Comparison of ENCODE assay signal across 9 mouse cellular contexts in genomic region chr10:84532191-84532889, GRCm38 (mm10). TPM values are rescaled to one million over a fixed set of nuclear protein-coding genes. Genes with fewer than 3 reads are reported as not detected.
A peak's percentile ranks its signal among the peaks of the same experiment; 100 is the strongest.
DNase-seq lines count a peak whose midpoint lies in the region; ATAC-seq and TF ChIP-seq lines count a peak whose summit lies in the region.
"Had no signal": no experiment of that assay in that cellular context is flagged by ENCODE, and none has a peak within 500 bp of the region (broad histone marks: within the 10 kb centered on the region; RNA-seq: fewer than 3 reads in every experiment).

No protein-coding gene starts in this region.

- ATAC-seq in embryonic facial prominence, embryonic 14.5 days (ENCODE audit: low read depth), result no peak
- ATAC-seq in heart, postnatal 0 days (ENCODE audit: insufficient read depth, low read depth), result no peak
- ATAC-seq in midbrain, embryonic 14.5 days (ENCODE audit: low FRiP score, low TSS enrichment), result no peak
- ATAC-seq in erythroid progenitor cell, adult 5-6 weeks (replicated peaks; ENCODE audit: low FRiP score, poor library complexity, severe bottlenecking), result no peak

- H3K9me3 ChIP-seq in embryonic facial prominence, embryonic 14.5 days (ENCODE audit: control insufficient read depth, low read length), result no peaks in the 10 kb centered on the region
- H3K9me3 ChIP-seq in heart, postnatal 0 days (replicated peaks; ENCODE audit: control insufficient read depth, low read length), result no peaks in the 10 kb centered on the region
- no peaks in the 10 kb centered on the region for H3K9me3 ChIP-seq in limb, embryonic 10.5 days (replicated peaks)
- H3K9me3 ChIP-seq in midbrain, embryonic 14.5 days (ENCODE audit: control insufficient read depth, low read length), result no peaks in the 10 kb centered on the region

- H3K4me3 ChIP-seq in layer of hippocampus, adult 2 months, result peak overlapping the region; percentile 66
- peak overlapping the region; percentile 97 for H3K4me3 ChIP-seq in embryonic facial prominence, embryonic 14.5 days (ENCODE audit: low read depth, low read length)
- peak overlapping the region; percentile 90 for H3K4me3 ChIP-seq in heart, postnatal 0 days (ENCODE audit: low read depth, low read length)
- peak overlapping the region; percentile 96 for H3K4me3 ChIP-seq in limb, embryonic 10.5 days
- peak overlapping the region; percentile 86 for H3K4me3 ChIP-seq in midbrain, embryonic 14.5 days (replicated peaks; ENCODE audit: low read depth, low read length)

- 0 out of 2 replicates have a peak, but pooled peaks have one; percentile 9 for TF ChIP-seq EP300 in heart, postnatal 0 days (IDR thresholded peaks at IDR 0.05; ENCODE audit: low read depth)

- 58% methylated on average over 16 of the region's 16 CpGs for WGBS in embryonic facial prominence, embryonic 14.5 days
- 33% methylated on average over 16 of the region's 16 CpGs for WGBS in heart, postnatal 0 days
- 83% methylated on average over 16 of the region's 16 CpGs for WGBS in limb, embryonic 10.5 days
- whole genome bisulfite sequencing in midbrain, embryonic 14.5 days, result 69% methylated on average over 16 of the region's 16 CpGs

- H3K9ac ChIP-seq in embryonic facial prominence, embryonic 14.5 days (ENCODE audit: low read depth, low read length), result peak overlapping the region; percentile 97
- H3K9ac ChIP-seq in heart, postnatal 0 days (replicated peaks; ENCODE audit: low read depth, low read length), result peak overlapping the region; percentile 95; the same call in 1 of the 2 replicates
- H3K9ac ChIP-seq in midbrain, embryonic 14.5 days (replicated peaks; ENCODE audit: low read length), result peak overlapping the region; percentile 96; the same call in 1 of the 2 replicates

- no peak for TF ChIP-seq CTCF in layer of hippocampus, adult 2 months (conservative IDR thresholded peaks at IDR 0.05)
- TF ChIP-seq CTCF in heart, postnatal 0 days (IDR thresholded peaks at IDR 0.05; ENCODE audit: low read depth), result no peak

- no peak for DNase-seq in layer of hippocampus, adult 2 months (ENCODE audit: low spot score in 2 of 2)
- no peak for DNase-seq in layer of hippocampus, postnatal 36 days
- DNase-seq in embryonic facial prominence, embryonic 14.5 days (ENCODE audit: low spot score), result peak; percentile 50
- peak; percentile 69 for DNase-seq in heart, postnatal 0 days (ENCODE audit: low spot score)
- DNase-seq in limb, embryonic 10.5 days (ENCODE audit: low spot score), result no peak
- peak; percentile 27 for DNase-seq in midbrain, embryonic 14.5 days
- DNase-seq in c-Kit-positive CD71-positive TER-119-positive erythroid progenitor cells, embryonic 14.5 days (ENCODE audit: low spot score), result no peak

- peaks cover 32% of the 10 kb centered on the region for H3K4me1 ChIP-seq in embryonic facial prominence, embryonic 14.5 days (ENCODE audit: control insufficient read depth, insufficient read depth, low read length)
- H3K4me1 ChIP-seq in heart, postnatal 0 days (ENCODE audit: control insufficient read depth, insufficient read depth), result peaks cover 41% of the 10 kb centered on the region
- peaks cover 37% of the 10 kb centered on the region for H3K4me1 ChIP-seq in limb, embryonic 10.5 days
- peaks cover 25% of the 10 kb centered on the region for H3K4me1 ChIP-seq in midbrain, embryonic 14.5 days (ENCODE audit: control insufficient read depth, insufficient read depth, low read length)

- peak overlapping the region; percentile 64; the same call in 1 of the 2 replicates for H3K27ac ChIP-seq in layer of hippocampus, adult 2 months
- H3K27ac ChIP-seq in embryonic facial prominence, embryonic 14.5 days (replicated peaks; ENCODE audit: low read depth, low read length), result peak overlapping the region; percentile 90; the same call in 1 of the 2 replicates
- peak overlapping the region; percentile 97 for H3K27ac ChIP-seq in heart, postnatal 0 days (ENCODE audit: low read depth)
- peak overlapping the region; percentile 98 for H3K27ac ChIP-seq in limb, embryonic 10.5 days
- H3K27ac ChIP-seq in midbrain, embryonic 14.5 days (replicated peaks; ENCODE audit: low read depth, low read length), result 0 out of 2 replicates have a peak overlapping the region, but pooled peaks have one; percentile 20

- peak overlapping the region; percentile 85 for H3K4me2 ChIP-seq in embryonic facial prominence, embryonic 14.5 days (ENCODE audit: low read depth, low read length)
- H3K4me2 ChIP-seq in heart, postnatal 0 days (ENCODE audit: low read depth, low read length), result peak overlapping the region; percentile 76
- H3K4me2 ChIP-seq in midbrain, embryonic 14.5 days (ENCODE audit: low read length), result peak overlapping the region; percentile 60

- peaks cover 38% of the 10 kb centered on the region for H3K36me3 ChIP-seq in embryonic facial prominence, embryonic 14.5 days (ENCODE audit: control insufficient read depth, insufficient read depth, low read length)
- peaks cover 21% of the 10 kb centered on the region for H3K36me3 ChIP-seq in heart, postnatal 0 days (replicated peaks; ENCODE audit: control insufficient read depth, insufficient read depth, low read length)
- H3K36me3 ChIP-seq in limb, embryonic 10.5 days, result peaks cover 48% of the 10 kb centered on the region
- H3K36me3 ChIP-seq in midbrain, embryonic 14.5 days (ENCODE audit: control insufficient read depth, insufficient read depth, low read length), result peaks cover 17% of the 10 kb centered on the region

- no peaks in the 10 kb centered on the region for H3K27me3 ChIP-seq in embryonic facial prominence, embryonic 14.5 days (replicated peaks; ENCODE audit: control insufficient read depth, insufficient read depth, low read length)
- H3K27me3 ChIP-seq in heart, postnatal 0 days (ENCODE audit: control insufficient read depth, insufficient read depth, low read length), result no peaks in the 10 kb centered on the region
- H3K27me3 ChIP-seq in limb, embryonic 10.5 days (ENCODE audit: low read depth, poor library complexity, severe bottlenecking), result no peaks in the 10 kb centered on the region
- no peaks in the 10 kb centered on the region for H3K27me3 ChIP-seq in midbrain, embryonic 14.5 days (ENCODE audit: control insufficient read depth, insufficient read depth, low read length)
- H3K27me3 ChIP-seq: Patski had no signal

RNA-seq across cellular contexts. Expression of gene Ckap4, which starts 1.5 kb away (rescaled TPM):
- 10 to 100 TPM; 20.2 to 20.3 TPM for total RNA-seq in layer of hippocampus, adult 2 months (2021)
- 10 to 100 TPM; 21.6 to 22.5 TPM for total RNA-seq in layer of hippocampus, postnatal 36 days (2021)
- 193 and 203 TPM in 2 replicates for polyA plus RNA-seq in embryonic facial prominence, embryonic 14.5 days (2014; fragmentation: Nextera tagmentation; extraction: Ambion mirVana)
- 59.8 and 83.8 TPM in 2 replicates for total RNA-seq in heart, postnatal 0 days (2014; rRNA removed; ENCODE audit: low replicate concordance)
- polyA plus RNA-seq in heart, postnatal 0 days (2015; fragmentation: Nextera tagmentation; extraction: Ambion mirVana), result 42.6 and 45.6 TPM in 2 replicates
- 53.6 and 63.3 TPM in 2 replicates for polyA plus RNA-seq in limb, embryonic 10.5 days (2016; fragmentation: Nextera tagmentation; extraction: Ambion mirVana)
- 57.2 and 71.5 TPM in 2 replicates for polyA plus RNA-seq in midbrain, embryonic 14.5 days (2014; fragmentation: Nextera tagmentation; extraction: Ambion mirVana)
- total RNA-seq in erythroid progenitor cell, adult 5-6 weeks (2015; ENCODE audit: low replicate concordance), result 17.7 and 20.5 TPM in 2 replicates
- total RNA-seq in erythroid progenitor cell, adult 5-6 weeks (2017; ENCODE audit: low replicate concordance), result 13.2 and 14.5 TPM in 2 replicates

RNA-seq across cellular contexts. Expression of gene Tcp11l2, which starts 44.1 kb away (rescaled TPM):
- total RNA-seq in layer of hippocampus, adult 2 months (2021), result 10 to 100 TPM; 27.3 to 29.4 TPM
- total RNA-seq in layer of hippocampus, postnatal 36 days (2021), result 10 to 100 TPM; 28.4 to 31.1 TPM
- 19.9 and 20.3 TPM in 2 replicates for polyA plus RNA-seq in embryonic facial prominence, embryonic 14.5 days (2014; fragmentation: Nextera tagmentation; extraction: Ambion mirVana)
- 36.9 and 52.4 TPM in 2 replicates for total RNA-seq in heart, postnatal 0 days (2014; rRNA removed; ENCODE audit: low replicate concordance)
- 57.3 and 63.4 TPM in 2 replicates for polyA plus RNA-seq in heart, postnatal 0 days (2015; fragmentation: Nextera tagmentation; extraction: Ambion mirVana)
- polyA plus RNA-seq in limb, embryonic 10.5 days (2016; fragmentation: Nextera tagmentation; extraction: Ambion mirVana), result 1.2 and 4.2 TPM in 2 replicates
- 17.3 and 22.1 TPM in 2 replicates for polyA plus RNA-seq in midbrain, embryonic 14.5 days (2014; fragmentation: Nextera tagmentation; extraction: Ambion mirVana)
- total RNA-seq in erythroid progenitor cell, adult 5-6 weeks (2015; ENCODE audit: low replicate concordance), result 31.4 and 42.8 TPM in 2 replicates
- 11.3 and 25.4 TPM in 2 replicates for total RNA-seq in erythroid progenitor cell, adult 5-6 weeks (2017; ENCODE audit: low replicate concordance)

Comparison
In these comparisons a context has a peak if more than half of its experiments do, and no peak if none do; other contexts are left out.
1. DNase-seq: peak in embryonic facial prominence, embryonic 14.5 days (single experiment), heart, postnatal 0 days (single experiment) and midbrain, embryonic 14.5 days (single experiment); none in layer of hippocampus, adult 2 months (0 of 2), layer of hippocampus, postnatal 36 days (0 of 2), limb, embryonic 10.5 days (single experiment) and c-Kit-positive CD71-positive TER-119-positive erythroid progenitor cells, embryonic 14.5 days (single experiment).
2. H3K27ac ChIP-seq: peak in every context shown above with its lines; median percentile 98 in limb, embryonic 10.5 days; 97 in heart, postnatal 0 days; 90 in embryonic facial prominence, embryonic 14.5 days; 64 in layer of hippocampus, adult 2 months; 20 in midbrain, embryonic 14.5 days.
3. Peak in every context shown above with its lines, with median percentiles within 50 percentile points of each other: H3K4me3 ChIP-seq, H3K4me2 ChIP-seq and H3K9ac ChIP-seq.